Mouse (Mus musculus) MEL (cell line): ENCODE data around the gene Ndufb6. TPM values are rescaled to one million over a fixed set of nuclear protein-coding genes. Genes with fewer than 3 reads are reported as not detected.
A peak's percentile ranks its signal among the peaks of the same experiment; 100 is the strongest.

Experiments used
- DNase-seq: peaks from one replicate; pipeline ENCODE4 v3.0.0; 2011; ENCODE audit warnings: low read depth, low spot score
- H3K27ac ChIP-seq: 2 replicates; pipeline ENCODE4 v1.5.1; 2012; ENCODE audit warnings: low read depth, mild to moderate bottlenecking, control low read depth, low read length, moderate library complexity; ENCODE audit not compliant: control insufficient read depth
- H3K27me3 ChIP-seq, 2 experiments: fragments of 150-350 bp in 1 of 2; sonication (generic) in 1 of 2; 2 replicates each; pipeline ENCODE4 v1.6.1; 2012; ENCODE audit warnings: low read length in 2 of 2, mild to moderate bottlenecking in 2 of 2, improper control_type of control experiment in 1 of 2, moderate library complexity in 1 of 2; ENCODE audit not compliant: insufficient read depth in 2 of 2, control insufficient read depth in 1 of 2
- H3K36me3 ChIP-seq, 2 experiments: 2 replicates each; pipeline ENCODE4 v1.6.1; 2012 to 2014; ENCODE audit warnings: low read length in 2 of 2, improper control_type of control experiment in 1 of 2, inconsistent platforms in 1 of 2, mild to moderate bottlenecking in 1 of 2; ENCODE audit not compliant: insufficient read depth in 2 of 2, control insufficient read depth in 1 of 2
- H3K4me1 ChIP-seq, 2 experiments: fragments of 150-350 bp in 1 of 2; sonication (generic) in 1 of 2; 2 replicates each; pipeline ENCODE4 v1.6.1; 2012; ENCODE audit warnings: low read length in 2 of 2, improper control_type of control experiment in 1 of 2, mild to moderate bottlenecking in 1 of 2; ENCODE audit not compliant: insufficient read depth in 2 of 2, control insufficient read depth in 1 of 2
- H3K4me3 ChIP-seq, 2 experiments: fragments of 150-350 bp in 1 of 2; sonication (generic) in 1 of 2; 2 replicates each; pipeline ENCODE4 v1.5.1; 2012; ENCODE audit warnings: low read depth in 2 of 2, low read length in 2 of 2, mild to moderate bottlenecking in 2 of 2, moderate library complexity in 2 of 2, control low read depth in 1 of 2, improper control_type of control experiment in 1 of 2; ENCODE audit not compliant: control insufficient read depth in 1 of 2, insufficient read depth in 1 of 2
- H3K79me2 ChIP-seq: 2 replicates; pipeline ENCODE4 v1.6.1; 2012; ENCODE audit warnings: mild to moderate bottlenecking, low read length, moderate library complexity; ENCODE audit not compliant: control insufficient read depth, poor library complexity, insufficient read depth
- H3K9ac ChIP-seq: 2 replicates; pipeline ENCODE4 v1.6.1; 2012; ENCODE audit warnings: low read depth, mild to moderate bottlenecking, control low read depth, low read length, moderate library complexity; ENCODE audit not compliant: control insufficient read depth, poor library complexity, severe bottlenecking
- H3K9me3 ChIP-seq: fragments of 150-350 bp; sonication (generic); replicated peaks from 2 replicates; pipeline ENCODE4 v1.6.1; 2012; ENCODE audit warnings: mild to moderate bottlenecking, low read length, improper control_type of control experiment, moderate library complexity; ENCODE audit not compliant: insufficient read depth
- CHD1 ChIP-seq: IDR thresholded peaks from 2 replicates; pipeline ENCODE4 v1.6.1; 2012; ENCODE audit warnings: low read depth, mild to moderate bottlenecking, inconsistent platforms, low read length, improper control_type of control experiment
- CHD2 ChIP-seq: IDR thresholded peaks from 2 replicates; pipeline ENCODE4 v1.6.1; 2011; ENCODE audit warnings: low read length, improper control_type of control experiment
- E2F4 ChIP-seq: IDR thresholded peaks from 2 replicates; pipeline ENCODE4 v1.6.1; 2011; ENCODE audit warnings: low read depth, low read length, improper control_type of control experiment, borderline replicate concordance
- HCFC1 ChIP-seq: IDR thresholded peaks from 2 replicates; pipeline ENCODE4 v1.6.1; 2012; ENCODE audit warnings: low read depth, mild to moderate bottlenecking, inconsistent platforms, low read length, improper control_type of control experiment, moderate library complexity
- MAX ChIP-seq: IDR thresholded peaks from 2 replicates; pipeline ENCODE4 v1.6.1; 2011; ENCODE audit warnings: low read length, improper control_type of control experiment
- MAZ ChIP-seq: IDR thresholded peaks from 2 replicates; pipeline ENCODE4 v1.6.1; 2012; ENCODE audit warnings: low read depth, mild to moderate bottlenecking, inconsistent platforms, low read length, improper control_type of control experiment
- MXI1 ChIP-seq: IDR thresholded peaks from 2 replicates; pipeline ENCODE4 v1.6.1; 2011; ENCODE audit warnings: mild to moderate bottlenecking, low read depth, low read length, improper control_type of control experiment
- MYB ChIP-seq: IDR thresholded peaks from 2 replicates; pipeline ENCODE4 v1.6.1; 2011; ENCODE audit warnings: mild to moderate bottlenecking, low read depth, low read length, improper control_type of control experiment
- NELFE ChIP-seq: IDR thresholded peaks from 2 replicates; pipeline ENCODE4 v1.6.1; 2011; ENCODE audit warnings: low read depth, low read length, improper control_type of control experiment
- POLR2A ChIP-seq, 2 experiments: IDR thresholded peaks; 2 replicates each; pipeline ENCODE4 v1.6.1; 2011 to 2012; ENCODE audit warnings: low read length in 2 of 2, mild to moderate bottlenecking in 2 of 2, control low read depth in 1 of 2, improper control_type of control experiment in 1 of 2, low read depth in 1 of 2, moderate library complexity in 1 of 2; ENCODE audit not compliant: control insufficient read depth in 1 of 2, insufficient read depth in 1 of 2, poor library complexity in 1 of 2
- POLR2AphosphoS5 ChIP-seq: IDR thresholded peaks from 2 replicates; pipeline ENCODE4 v1.6.1; 2012; ENCODE audit warnings: low read depth, borderline replicate concordance, mild to moderate bottlenecking, inconsistent platforms, low read length, moderate library complexity, mixed read lengths
- RCOR1 ChIP-seq: IDR thresholded peaks from 2 replicates; pipeline ENCODE4 v1.6.1; 2012; ENCODE audit warnings: low read depth, mild to moderate bottlenecking, inconsistent platforms, low read length, improper control_type of control experiment
- SIN3A ChIP-seq: IDR thresholded peaks from 2 replicates; pipeline ENCODE4 v1.6.1; 2012; ENCODE audit warnings: low read length, improper control_type of control experiment, inconsistent platforms
- SMC3 ChIP-seq: IDR thresholded peaks from 2 replicates; pipeline ENCODE4 v1.6.1; 2011; ENCODE audit warnings: low read depth, low read length, improper control_type of control experiment
- USF2 ChIP-seq, 2 experiments: IDR thresholded peaks; 2 replicates each; pipeline ENCODE4 v1.6.1; 2011 to 2012; ENCODE audit warnings: improper control_type of control experiment in 2 of 2, low read length in 2 of 2, borderline replicate concordance in 1 of 2, inconsistent platforms in 1 of 2, low read depth in 1 of 2, mild to moderate bottlenecking in 1 of 2; ENCODE audit not compliant: insufficient read depth in 1 of 2
- ZC3H11A ChIP-seq: IDR thresholded peaks from 2 replicates; pipeline ENCODE4 v1.6.1; 2012; ENCODE audit warnings: low read depth, mild to moderate bottlenecking, inconsistent platforms, low read length, improper control_type of control experiment
- ZMIZ1 ChIP-seq: IDR thresholded peaks from 2 replicates; pipeline ENCODE4 v1.6.1; 2012; ENCODE audit warnings: low read depth, mild to moderate bottlenecking, inconsistent platforms, low read length, improper control_type of control experiment, moderate library complexity
- ZNF384 ChIP-seq: IDR thresholded peaks from 2 replicates; pipeline ENCODE4 v1.6.1; 2012; ENCODE audit warnings: low read depth, mild to moderate bottlenecking, inconsistent platforms, low read length, improper control_type of control experiment
- polyA plus RNA-seq, 2 experiments: library from polyadenylated mRNA; stranded (reverse) in 1 of 2; unstranded in 1 of 2; fragments of >175 nt in 1 of 2; fragments of >200 nt in 1 of 2; gene quantifications; 2 replicates each; pipeline versions ENCODE4 v1.2.1 to v1.2.4; 2012; ENCODE audit warnings: low replicate concordance in 2 of 2, low read depth in 1 of 2; ENCODE audit not compliant: insufficient read length in 2 of 2, insufficient read depth in 1 of 2, missing spikeins in 1 of 2
- total RNA-seq: library from RNA; depleted of rRNA; stranded (reverse); fragments of 300-350 nt; gene quantifications from 2 replicates; pipeline ENCODE4 v1.2.3, GENCODE M21; 2012

The Ndufb6 gene
- total and polyA plus RNA-seq, 3 experiments: 146 to 229 TPM; not detected in 1

DNA sequence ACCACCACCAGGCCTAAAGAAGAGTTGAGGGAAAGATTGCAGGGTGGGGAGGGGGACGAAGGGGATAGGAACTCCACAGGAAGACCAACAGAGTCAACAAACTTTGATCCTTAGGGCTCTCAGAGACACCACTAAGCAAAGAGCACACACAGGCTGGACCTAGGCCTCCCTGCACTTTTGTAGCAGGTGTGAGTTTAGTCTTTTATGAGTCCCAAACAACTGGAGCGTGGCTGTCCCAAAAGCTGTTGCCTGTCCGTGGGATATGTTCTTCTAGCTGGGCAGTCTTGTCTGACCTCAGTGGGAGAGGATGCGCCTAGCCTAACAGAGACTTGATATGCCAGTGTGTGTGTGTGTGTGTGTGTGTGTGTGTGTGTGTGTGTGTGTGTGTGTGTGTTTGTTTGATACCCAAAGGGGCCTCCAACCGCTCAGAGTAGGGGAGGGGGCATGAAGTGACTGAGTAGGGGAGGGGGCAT lies 38.9 kb downstream of the Ndufb6 start:
- no peak for DNase-seq
- H3K27ac ChIP-seq: no peak overlapping the region
- peaks cover 0 to 6% of the 10 kb centered on the region in 2 experiments; a peak in 2 of 4 replicates for H3K4me1 ChIP-seq
- H3K4me3 ChIP-seq: peak overlapping the region in 1 of 2 experiments; percentile 91; a peak in 1 of 4 replicates
- TF ChIP-seq E2F4 (no peak), ZC3H11A (no peak), POLR2AphosphoS5 (no peak), CHD2 (no peak), RCOR1 (no peak), POLR2A (IDR thresholded peaks at IDR 0.05; ENCODE audit: control insufficient read depth in 1 of 2, insufficient read depth in 1 of 2, low read depth in 1 of 2, low read length in 2 of 2, poor library complexity in 1 of 2) (no peak), SIN3A (no peak), MYB (no peak), ZNF384 (no peak), USF2 (IDR thresholded peaks at IDR 0.05; ENCODE audit: borderline replicate concordance in 1 of 2, insufficient read depth in 1 of 2, low read depth in 1 of 2, low read length in 2 of 2) (no peak), MAZ (no peak), ZMIZ1 (no peak), NELFE (no peak), HCFC1 (no peak), MXI1 (no peak), CHD1 (no peak), MAX (no peak), SMC3 (no peak)
- TF ChIP-seq, all 39 proteins: peak for 0
- Histone ChIP-seq H3K27me3 (no peaks in the 10 kb centered on the region), H3K36me3 (peaks cover 0 to 10% of the 10 kb centered on the region in 2 experiments; a peak in 2 of 4 replicates), H3K9ac (peak overlapping the region; percentile 51; the same call in 1 of the 2 replicates), H3K79me2 (no peaks in the 10 kb centered on the region), H3K9me3 (no peaks in the 10 kb centered on the region)

DNA sequence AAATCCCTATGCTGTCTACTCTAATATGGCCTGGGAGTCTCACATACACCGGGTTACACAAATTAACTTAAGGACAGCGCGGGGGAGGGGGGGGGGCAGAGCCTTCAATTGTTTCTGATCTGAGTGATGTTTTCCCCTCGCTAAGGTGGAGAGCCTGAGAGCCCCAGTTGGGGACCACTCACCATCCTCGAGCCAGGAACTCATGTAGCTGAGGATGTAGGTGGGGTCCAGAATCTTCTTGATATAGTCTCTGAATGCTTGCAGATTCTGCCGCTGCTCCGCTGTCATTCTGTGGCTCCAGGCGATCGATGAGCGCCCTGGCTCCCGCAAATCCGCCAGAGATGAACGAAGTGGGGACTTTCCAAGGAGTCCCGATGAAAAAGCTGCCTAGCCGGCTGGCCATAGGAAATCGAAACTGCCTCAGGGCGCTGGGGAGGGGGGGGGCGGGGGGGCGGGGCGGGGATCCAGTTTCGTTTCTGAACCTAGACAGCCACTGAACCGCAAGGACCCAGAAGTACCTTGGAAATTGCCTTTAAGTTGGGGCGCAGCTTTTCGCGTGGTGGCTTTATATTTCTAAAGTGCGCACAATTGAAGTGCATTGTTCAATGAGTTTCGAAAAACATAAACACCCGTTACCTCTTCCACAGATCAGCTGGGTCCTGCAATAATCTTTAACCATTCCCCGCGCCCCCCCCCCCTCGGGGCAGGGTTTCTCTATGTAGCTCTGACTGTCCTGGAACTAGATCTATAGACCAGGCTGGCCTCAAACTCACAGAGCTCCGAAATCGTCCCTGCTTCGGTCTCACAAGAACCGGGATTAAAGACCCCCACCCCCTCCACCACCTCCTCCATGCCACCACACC lies 39.6 kb downstream of the Ndufb6 start, which contains the start of gene Ddx58:
Gene Ddx58 (minus strand): TSS at position 420 of the 863 bp plus-strand sequence.
- H3K27ac ChIP-seq: peak within 1 kb of the TSS; percentile 33
- TF ChIP-seq MAZ (0 out of 2 replicates have a peak, but pooled peaks have one; percentile 1), SIN3A (no peak)
- no peak for DNase-seq

More for the DNA sequence above, 39.6 kb downstream of the Ndufb6 start, which contains the start of gene Ddx58:
- Histone ChIP-seq H3K27me3 (no peaks in the 10 kb centered on the region), H3K36me3 (peaks cover 0 to 7% of the 10 kb centered on the region in 2 experiments; a peak in 2 of 4 replicates), H3K4me3 (peak within 1 kb of the TSS; percentile 77 to 91), H3K79me2 (no peaks in the 10 kb centered on the region), H3K9me3 (no peaks in the 10 kb centered on the region), H3K4me1 (peaks cover 0 to 5% of the 10 kb centered on the region in 2 experiments; a peak in 2 of 4 replicates), H3K9ac (peak within 1 kb of the TSS; percentile 65)
